Mouse (Mus musculus): ENCODE results near the gene Ifnlr1.

Ifnlr1 gene

GRCm38 (mm10) chr4:135736903-135737302 lies 50.8 kb downstream of the Ifnlr1 start:
- in situ Hi-C loops (cut with MboI; ENCODE audit: unreplicated experiment in 2 of 2): no loop called here

GRCm38 (mm10) chr4:135738237-135738636 lies 52.1 kb downstream of the Ifnlr1 start:
- in situ Hi-C loops (cut with MboI; ENCODE audit: unreplicated experiment in 2 of 2): no loop called here

DNA sequence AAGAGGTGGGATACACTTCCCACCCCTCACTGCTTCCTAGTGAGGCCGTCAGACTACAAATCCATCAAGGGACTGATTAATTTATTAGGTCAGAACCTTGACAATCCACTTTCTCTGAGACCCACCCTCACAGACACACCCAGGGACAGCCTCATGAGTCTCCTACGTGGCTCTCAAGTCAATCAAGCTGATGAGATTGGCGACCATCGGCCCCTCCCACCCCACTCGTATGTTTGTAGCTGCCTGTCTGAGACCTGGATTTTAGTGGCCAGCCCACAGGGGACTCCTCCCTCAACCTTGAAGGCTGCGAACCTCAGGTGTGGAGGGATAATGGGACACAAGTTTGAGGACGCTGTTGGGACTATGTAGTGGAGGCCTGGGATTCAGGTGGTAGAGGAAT lies 53.1 kb downstream of the Ifnlr1 start:
- in situ Hi-C loops (cut with MboI; ENCODE audit: unreplicated experiment in 2 of 2): no loop called here

- in situ Hi-C loops (cut with MboI; ENCODE audit: unreplicated experiment in 2 of 2): no loop called here
These were observed 53.6 kb downstream of the Ifnlr1 start for GRCm38 (mm10) chr4:135739672-135740071.

DNA sequence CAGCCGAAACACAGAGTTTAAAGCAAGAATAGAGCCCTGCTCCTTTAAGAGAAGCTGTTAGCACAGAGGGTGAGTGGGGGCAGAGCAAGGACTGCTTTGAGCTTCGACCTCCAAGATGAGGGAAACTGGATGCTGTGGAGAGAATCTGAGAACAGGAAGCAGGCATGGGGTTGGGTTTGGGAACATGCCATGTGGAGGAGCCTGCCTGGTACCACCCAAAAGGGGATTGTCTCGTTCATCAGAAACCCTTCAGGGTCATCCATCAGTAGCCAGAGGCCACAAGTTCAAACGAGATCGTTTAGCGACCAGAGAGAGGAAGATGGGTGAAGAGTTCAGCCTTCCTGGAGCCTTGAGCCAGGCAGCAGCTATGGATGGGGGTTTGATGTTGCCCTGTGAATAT lies 57.4 kb downstream of the Ifnlr1 start:
- in situ Hi-C loops (cut with MboI; ENCODE audit: unreplicated experiment in 2 of 2): no loop called here

GRCm38 (mm10) chr4:135744726-135745448 lies 58.8 kb downstream of the Ifnlr1 start:
- in situ Hi-C loops (cut with MboI; ENCODE audit: unreplicated experiment in 2 of 2): no loop called here

GRCm38 (mm10) chr4:135745613-135746012 lies 59.5 kb downstream of the Ifnlr1 start:
- in situ Hi-C loops (cut with MboI; ENCODE audit: unreplicated experiment in 2 of 2): no loop called here

DNA sequence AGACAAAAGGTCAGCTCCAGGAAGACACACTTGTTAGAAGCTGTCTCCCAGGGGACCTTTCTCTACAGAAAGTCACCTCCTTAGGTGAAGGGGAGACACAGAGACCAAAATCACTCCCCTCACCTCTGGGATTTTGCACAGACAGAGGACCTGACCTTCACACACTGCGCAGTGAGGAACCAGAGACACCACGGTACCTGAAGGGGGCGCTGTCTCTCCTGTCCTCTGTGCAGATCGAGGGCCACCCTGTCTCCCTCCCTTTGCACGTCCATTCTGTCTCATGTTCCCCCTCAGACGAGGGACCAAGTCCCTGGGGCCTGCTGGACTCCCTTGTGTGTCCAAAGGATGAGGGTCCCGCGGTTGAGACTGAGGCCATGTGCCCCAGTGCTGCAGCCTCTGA lies 64.8 kb downstream of the Ifnlr1 start:
- in situ Hi-C loops (cut with MboI; ENCODE audit: unreplicated experiment in 2 of 2): no loop called here

GRCm38 (mm10) chr4:135752106-135752778 lies 66.2 kb downstream of the Ifnlr1 start:
- in situ Hi-C loops (cut with MboI; ENCODE audit: unreplicated experiment in 2 of 2): no loop called here

- in situ Hi-C loops (cut with MboI; ENCODE audit: unreplicated experiment in 2 of 2): no loop called here
These were observed 66.7 kb downstream of the Ifnlr1 start for GRCm38 (mm10) chr4:135752779-135753164.

Measured in v-Abl transformed pro-B cells (cell line).